Mouse (Mus musculus): ENCODE data around the gene Ppox. TPM values are rescaled to one million over a fixed set of nuclear protein-coding genes. Genes with fewer than 3 reads are reported as not detected.

Gene Ppox
- total and polyA plus RNA-seq, 2 experiments from 2014 or later, result 32.4 to 44.3 TPM

DNA sequence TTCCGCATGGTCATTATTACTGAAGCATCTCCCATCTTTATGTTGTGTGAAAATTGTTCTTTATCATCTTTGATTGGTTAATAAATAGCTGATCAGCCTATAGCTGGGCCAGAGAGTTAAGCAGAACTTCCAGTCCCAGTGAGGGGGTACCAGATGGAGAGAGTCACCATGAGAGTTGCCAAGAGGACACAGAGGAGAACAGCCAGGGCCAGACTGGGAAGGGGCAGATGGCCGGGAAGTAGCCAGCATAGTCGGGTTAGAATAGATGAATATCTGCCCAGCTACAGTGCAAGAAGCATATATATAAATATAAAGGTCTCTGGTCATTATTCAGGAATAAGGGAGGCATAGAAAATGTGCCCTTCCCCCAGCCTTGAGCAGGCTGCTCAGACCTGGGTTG lies 17.2 kb upstream of the Ppox start:
- DNase-seq (ENCODE audit: low spot score), result no peak
- no peak for ATAC-seq
- TF ChIP-seq CTCF (IDR thresholded peaks at IDR 0.05; ENCODE audit: low read depth), result no peak
- H3K27ac ChIP-seq, result no peak overlapping the region
- WGBS, result 67% methylated on average over 3 of the region's 3 CpGs
- no peak overlapping the region for H3K4me3 ChIP-seq (ENCODE audit: low read length)
- no peak overlapping the region for H3K4me2 ChIP-seq (ENCODE audit: low read depth, low read length)
- no peak overlapping the region for H3K9ac ChIP-seq (replicated peaks; ENCODE audit: low read length)
- no peaks in the 10 kb centered on the region for H3K36me3 ChIP-seq (ENCODE audit: insufficient read depth, low read length)
- 0 out of 2 replicates have a peak, but pooled peaks cover 3% of the 10 kb centered on the region for H3K4me1 ChIP-seq (ENCODE audit: insufficient read depth, low read length)
- H3K27me3 ChIP-seq (ENCODE audit: insufficient read depth, low read length), result no peaks in the 10 kb centered on the region
- H3K9me3 ChIP-seq (ENCODE audit: low read length), result no peaks in the 10 kb centered on the region

DNA sequence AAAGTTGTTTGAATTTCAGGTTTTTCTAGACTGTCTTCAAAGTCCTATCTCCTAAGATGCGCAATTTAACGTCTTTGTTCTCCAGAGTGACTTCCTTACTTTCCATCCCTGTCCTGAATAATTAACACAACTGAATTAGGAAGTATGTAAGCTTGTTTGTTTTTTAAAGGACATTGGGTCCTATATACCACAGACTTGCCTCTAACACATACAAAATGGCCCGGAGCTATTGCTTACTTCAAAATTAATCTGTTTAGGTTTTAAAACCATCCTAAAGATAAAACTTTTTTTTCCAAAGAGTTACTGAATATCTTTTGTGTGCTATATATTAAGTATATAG lies 14.0 kb upstream of the Ppox start:
- DNase-seq (ENCODE audit: low spot score) (no peak), ATAC-seq (no peak)
- no peaks in the 10 kb centered on the region for H3K9me3 ChIP-seq (ENCODE audit: low read length)
- peak overlapping the region; percentile 96 for H3K27ac ChIP-seq
- H3K27me3 ChIP-seq (ENCODE audit: insufficient read depth, low read length), result no peaks in the 10 kb centered on the region
- WGBS, result 20% methylated on average over 3 of the region's 3 CpGs
- H3K36me3 ChIP-seq (ENCODE audit: insufficient read depth, low read length), result no peaks in the 10 kb centered on the region
- no peak for TF ChIP-seq CTCF (IDR thresholded peaks at IDR 0.05; ENCODE audit: low read depth)
- H3K4me1 ChIP-seq (ENCODE audit: insufficient read depth, low read length), result 0 out of 2 replicates have a peak, but pooled peaks cover 3% of the 10 kb centered on the region
- H3K9ac ChIP-seq (replicated peaks; ENCODE audit: low read length), result peak overlapping the region; percentile 94
- H3K4me2 ChIP-seq (ENCODE audit: low read depth, low read length), result peak overlapping the region; percentile 66
- peak overlapping the region; percentile 71 for H3K4me3 ChIP-seq (ENCODE audit: low read length)

DNA sequence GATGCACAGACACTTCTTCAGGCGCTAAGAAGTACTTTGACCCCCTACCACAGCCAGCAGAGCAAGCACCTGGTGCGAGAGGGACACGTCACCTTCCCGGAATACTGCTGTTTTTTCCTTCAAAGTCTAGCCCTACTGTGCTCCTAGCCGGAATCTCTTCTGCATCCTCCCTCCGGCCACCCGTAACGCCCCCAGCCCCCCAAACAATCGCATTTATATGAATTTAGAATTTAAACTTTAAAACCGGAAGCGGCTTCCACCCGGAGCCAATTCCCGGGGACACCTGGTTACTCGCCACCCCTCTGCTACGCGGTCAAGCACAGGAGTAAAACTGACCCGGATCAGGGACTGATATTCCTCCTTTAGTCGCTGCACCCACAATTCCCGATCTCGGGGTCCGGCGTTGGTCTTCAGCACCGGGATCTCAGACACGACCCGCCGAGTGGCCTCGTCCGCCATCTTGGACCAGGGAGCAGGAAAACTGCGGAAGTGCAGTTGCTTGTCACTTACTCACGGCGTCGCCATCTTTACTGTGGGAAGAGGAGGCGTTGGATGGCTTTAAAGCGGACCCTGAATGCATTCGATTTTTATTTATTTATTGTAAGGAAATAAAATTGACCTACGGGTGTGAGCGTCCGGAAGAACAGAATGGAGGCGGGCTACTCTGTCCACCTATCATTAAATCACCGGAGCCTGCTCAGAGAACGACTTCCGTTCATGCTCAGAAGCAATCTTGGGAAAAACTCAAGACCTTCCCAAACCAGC lies 13.5 kb upstream of the Ppox start, which contains the start of gene Ufc1:
Gene Ufc1, minus strand, starts transcription at position 727 of the 765 bp plus-strand sequence.
- ATAC-seq (peak; percentile 87), DNase-seq (ENCODE audit: low spot score) (peak; percentile 92)
- Histone ChIP-seq H3K9me3 (ENCODE audit: low read length) (no peaks in the 10 kb centered on the region), H3K36me3 (ENCODE audit: insufficient read depth, low read length) (0 out of 2 replicates have a peak, but pooled peaks cover 4% of the 10 kb centered on the region), H3K27me3 (ENCODE audit: insufficient read depth, low read length) (no peaks in the 10 kb centered on the region), H3K9ac (replicated peaks; ENCODE audit: low read length) (peak within 1 kb of the TSS; percentile 94), H3K4me1 (ENCODE audit: insufficient read depth, low read length) (0 out of 2 replicates have a peak, but pooled peaks cover 3% of the 10 kb centered on the region), H3K4me2 (ENCODE audit: low read depth, low read length) (peak within 1 kb of the TSS; percentile 66), H3K4me3 (ENCODE audit: low read length) (peak within 1 kb of the TSS; percentile 71), H3K27ac (peak within 1 kb of the TSS; percentile 96)
- peak; percentile 53 for TF ChIP-seq CTCF (IDR thresholded peaks at IDR 0.05; ENCODE audit: low read depth)
- under 1% methylated on average over 42 of the region's 42 CpGs for WGBS

DNA sequence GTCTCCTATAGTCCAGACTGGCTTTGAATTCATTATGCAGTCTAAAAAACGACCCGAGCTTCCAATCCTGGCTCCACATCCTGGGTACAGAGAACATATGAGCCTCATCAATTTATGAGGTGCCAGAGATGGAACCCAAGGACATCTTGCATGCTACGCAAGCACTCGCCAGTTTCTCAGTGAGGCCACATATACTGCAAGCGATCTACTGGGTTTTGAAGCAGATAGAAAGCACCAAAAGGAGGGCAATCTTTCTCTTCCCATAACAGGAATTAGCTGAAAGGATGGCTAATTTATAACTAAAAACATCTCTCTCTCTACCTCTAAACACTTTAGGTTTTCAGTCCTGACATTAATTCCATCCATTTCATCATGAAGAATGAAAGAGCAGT lies 12.9 kb upstream of the Ppox start:
- H3K36me3 ChIP-seq (ENCODE audit: insufficient read depth, low read length), result peaks cover 10% of the 10 kb centered on the region; the same call in 1 of the 2 replicates
- no peaks in the 10 kb centered on the region for H3K9me3 ChIP-seq (ENCODE audit: low read length)
- no peaks in the 10 kb centered on the region for H3K27me3 ChIP-seq (ENCODE audit: insufficient read depth, low read length)
- peak overlapping the region; percentile 96 for H3K27ac ChIP-seq
- no peak for DNase-seq (ENCODE audit: low spot score)
- peak overlapping the region; percentile 66 for H3K4me2 ChIP-seq (ENCODE audit: low read depth, low read length)
- ATAC-seq, result 0 out of 2 replicates have a peak, but pooled peaks have one; percentile 25
- WGBS, result 35% methylated on average over 5 of the region's 5 CpGs
- peak overlapping the region; percentile 94 for H3K9ac ChIP-seq (replicated peaks; ENCODE audit: low read length)
- H3K4me1 ChIP-seq (ENCODE audit: insufficient read depth, low read length), result 0 out of 2 replicates have a peak, but pooled peaks cover 3% of the 10 kb centered on the region
- H3K4me3 ChIP-seq (ENCODE audit: low read length), result peak overlapping the region; percentile 71
- TF ChIP-seq CTCF (IDR thresholded peaks at IDR 0.05; ENCODE audit: low read depth), result no peak

DNA sequence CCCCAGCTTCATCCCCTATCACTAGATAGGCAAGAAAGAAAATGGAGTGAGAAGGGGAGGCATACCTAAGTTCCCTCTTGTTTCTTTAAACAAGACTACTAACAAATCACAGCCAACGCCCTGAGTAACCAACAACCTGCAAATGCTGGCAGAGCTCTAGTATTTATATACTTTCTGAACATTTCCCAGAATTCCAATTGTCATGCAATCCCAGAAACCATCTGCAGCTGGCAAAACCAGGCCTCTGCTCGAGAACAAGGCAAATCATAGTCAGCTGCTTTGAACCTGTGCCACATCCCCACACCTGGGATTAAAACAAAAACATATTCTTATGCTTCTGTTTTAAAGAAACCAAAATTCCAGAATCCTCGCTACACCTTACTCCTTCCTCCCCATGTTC lies 12.4 kb upstream of the Ppox start:
- no peaks in the 10 kb centered on the region for H3K27me3 ChIP-seq (ENCODE audit: insufficient read depth, low read length)
- H3K4me3 ChIP-seq (ENCODE audit: low read length), result peak overlapping the region; percentile 71
- 86% methylated on average over 3 of the region's 3 CpGs for WGBS
- ATAC-seq (no peak), DNase-seq (ENCODE audit: low spot score) (no peak)
- peaks cover 12% of the 10 kb centered on the region; the same call in 1 of the 2 replicates for H3K36me3 ChIP-seq (ENCODE audit: insufficient read depth, low read length)
- H3K4me1 ChIP-seq (ENCODE audit: insufficient read depth, low read length), result 0 out of 2 replicates have a peak, but pooled peaks cover 3% of the 10 kb centered on the region
- H3K9me3 ChIP-seq (ENCODE audit: low read length), result no peaks in the 10 kb centered on the region
- peak overlapping the region; percentile 66 for H3K4me2 ChIP-seq (ENCODE audit: low read depth, low read length)
- H3K9ac ChIP-seq (replicated peaks; ENCODE audit: low read length), result peak overlapping the region; percentile 94; the same call in 1 of the 2 replicates
- TF ChIP-seq CTCF (IDR thresholded peaks at IDR 0.05; ENCODE audit: low read depth), result no peak
- H3K27ac ChIP-seq, result peak overlapping the region; percentile 96; the same call in 1 of the 2 replicates

DNA sequence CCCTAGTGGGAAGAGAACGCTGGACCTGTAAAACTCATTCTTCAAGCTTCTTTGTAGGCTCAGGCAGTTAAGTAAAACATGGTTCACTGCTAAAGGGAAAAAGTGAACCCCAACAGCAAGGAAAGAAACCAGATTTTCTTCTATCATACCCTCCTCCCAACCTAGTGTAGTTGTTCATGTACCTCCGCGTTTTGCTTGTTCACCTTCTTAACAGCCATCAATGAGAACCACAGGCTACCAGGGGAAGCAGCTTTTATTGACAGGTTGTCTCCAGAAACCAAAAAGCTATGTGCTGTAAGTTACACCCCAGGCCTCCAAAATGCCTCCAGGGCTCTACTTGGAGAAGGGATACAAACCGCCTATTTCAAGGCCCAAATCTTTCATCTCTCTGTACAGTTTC lies 7.3 kb upstream of the Ppox start:
- Histone ChIP-seq H3K9ac (replicated peaks; ENCODE audit: low read length) (peak overlapping the region; percentile 92; the same call in 1 of the 2 replicates), H3K4me1 (ENCODE audit: insufficient read depth, low read length) (peaks cover 6% of the 10 kb centered on the region; the same call in 1 of the 2 replicates), H3K9me3 (ENCODE audit: low read length) (no peaks in the 10 kb centered on the region), H3K36me3 (ENCODE audit: insufficient read depth, low read length) (peaks cover 32% of the 10 kb centered on the region; the same call in 1 of the 2 replicates), H3K27ac (peak overlapping the region; percentile 95; the same call in 1 of the 2 replicates), H3K27me3 (ENCODE audit: insufficient read depth, low read length) (no peaks in the 10 kb centered on the region), H3K4me2 (ENCODE audit: low read depth, low read length) (peak overlapping the region; percentile 75), H3K4me3 (ENCODE audit: low read length) (peak overlapping the region; percentile 78; the same call in 1 of the 2 replicates)
- TF ChIP-seq CTCF (IDR thresholded peaks at IDR 0.05; ENCODE audit: low read depth), result no peak
- DNase-seq (ENCODE audit: low spot score) (no peak), ATAC-seq (no peak)
- 68% methylated on average over 4 of the region's 4 CpGs for WGBS
